Mouse (Mus musculus): ENCODE measurements around the gene Edaradd. TPM values are rescaled to one million over a fixed set of nuclear protein-coding genes. Genes with fewer than 3 reads are reported as not detected.

The Edaradd gene
- polyA plus RNA-seq (2012; rRNA removed; ENCODE audit: low replicate concordance): 0.13 and 0.41 TPM in 2 replicates

GRCm38 (mm10) chr13:12519955-12520584 lies at the start of gene Edaradd:
Edaradd (minus strand) TSS chr13:12520438.

GRCm38 (mm10) chr13:12565621-12566390 lies 45.6 kb upstream of the Edaradd start, which contains the start of gene Ero1lb:
Ero1lb (plus strand) TSS chr13:12565874.

GRCm38 (mm10) chr13:12464844-12465243 lies 55.4 kb downstream of the Edaradd start, which contains the start of gene Lgals8:
Lgals8 (minus strand) TSS chr13:12464944.

Other genes starting within 250 kb of the Edaradd start
- 1.8 TPM in 1 of 2 replicates, not detected in the other for gene Actn2, start 179.7 kb downstream of the Edaradd start, polyA plus RNA-seq (2012; rRNA removed; ENCODE audit: low replicate concordance)
- gene Heatr1, start 125.4 kb downstream of the Edaradd start, polyA plus RNA-seq (2012; rRNA removed; ENCODE audit: low replicate concordance): 13.8 and 67.4 TPM in 2 replicates
- gene Lgals8, start 55.5 kb downstream of the Edaradd start, polyA plus RNA-seq (2012; rRNA removed; ENCODE audit: low replicate concordance): 45.4 and 47.7 TPM in 2 replicates
- 1.9 and 2.1 TPM in 2 replicates for gene Ero1lb, start 45.4 kb upstream of the Edaradd start, polyA plus RNA-seq (2012; rRNA removed; ENCODE audit: low replicate concordance)